Mouse (Mus musculus): ENCODE data around the gene Camta1.

DNA sequence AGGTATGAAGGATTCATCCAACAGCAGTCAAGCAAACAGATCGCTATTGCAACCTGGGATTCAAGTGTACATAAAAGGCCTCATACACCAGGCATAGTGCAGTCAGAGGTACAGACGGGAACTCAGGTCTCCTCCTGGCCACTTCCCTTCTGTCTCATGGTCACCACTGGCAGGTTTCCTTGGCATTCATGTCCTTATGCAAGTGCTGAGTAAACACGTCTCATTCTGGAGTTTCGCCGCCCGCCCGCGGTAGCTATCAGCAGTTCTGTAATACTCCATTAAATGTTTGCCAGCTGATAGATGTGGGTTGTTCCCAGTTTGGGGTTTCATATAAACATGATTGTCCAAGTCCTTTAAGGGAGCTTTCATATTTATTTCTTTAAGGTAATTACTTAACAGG is 94.3 kb downstream of the Camta1 start:
- TF ChIP-seq CTCF (conservative IDR thresholded peaks at IDR 0.05; ENCODE audit: insufficient read depth, insufficient read length, low read depth, low read length) = no peak
- TF ChIP-seq POLR2A (IDR thresholded peaks at IDR 0.05; ENCODE audit: low read depth, low read length) = no peak
